Mouse (Mus musculus) heart, embryonic 16.5 days (tissue): ENCODE measurements at regions not wholly inside any gene's neighbourhood (a gene's known extent, or its start where the extent isn't known, plus 50 kb on each side); places are given as distances from the start of the nearest gene placed in this dataset.

Experiments
- ATAC-seq: fragments of 200-750 bp; cut with Nextera tagmentation; replicated peaks from 2 replicates; pipeline ENCODE4 v1.8.0; 2017; ENCODE audit warnings: moderate number of reproducible peaks; ENCODE audit not compliant: insufficient read depth, low FRiP score; ENCODE audit errors: extremely low read depth
- H3K27ac ChIP-seq: fragments of 300-500 bp; sonication (generic); 2 replicates; pipeline ENCODE4 v1.5.1; 2014; ENCODE audit warnings: mild to moderate bottlenecking, low read length, control low read depth, moderate library complexity
- H3K27me3 ChIP-seq: fragments of 300-500 bp; sonication (generic); 2 replicates; pipeline ENCODE4 v1.6.1; 2014; ENCODE audit warnings: low read length, mixed read lengths; ENCODE audit not compliant: control insufficient read depth, insufficient read depth
- H3K36me3 ChIP-seq: fragments of 300-500 bp; sonication (generic); 2 replicates; pipeline ENCODE4 v1.6.1; 2014; ENCODE audit not compliant: control insufficient read depth, insufficient read depth
- H3K4me1 ChIP-seq: fragments of 300-500 bp; sonication (generic); 2 replicates; pipeline ENCODE4 v1.6.1; 2014; ENCODE audit warnings: low read length, mixed read lengths; ENCODE audit not compliant: control insufficient read depth, insufficient read depth
- H3K4me2 ChIP-seq: fragments of 300-500 bp; sonication (generic); 2 replicates; pipeline ENCODE4 v1.6.1; 2014; ENCODE audit warnings: low read depth, mild to moderate bottlenecking, control low read depth, low read length
- H3K4me3 ChIP-seq: fragments of 300-500 bp; sonication (generic); 2 replicates; pipeline ENCODE4 v1.5.1; 2014; ENCODE audit warnings: mild to moderate bottlenecking, control low read depth, low read length
- H3K9ac ChIP-seq: fragments of 300-500 bp; sonication (generic); 2 replicates; pipeline ENCODE4 v1.6.1; 2014; ENCODE audit warnings: low read length, control low read depth
- H3K9me3 ChIP-seq: fragments of 300-500 bp; sonication (generic); replicated peaks from 2 replicates; pipeline ENCODE4 v1.6.1; 2016; ENCODE audit warnings: low read length; ENCODE audit not compliant: control insufficient read depth
- WGBS: fragments of 180-500 bp; shearing (Covaris S2); extraction: QIAGEN DNeasy Blood & Tissue Kit; methylation state at CpG from one replicate; pipeline ENCODE4 v1.1.7; 2014; 5-methylcytosine and 5-hydroxymethylcytosine counted together

DNA sequence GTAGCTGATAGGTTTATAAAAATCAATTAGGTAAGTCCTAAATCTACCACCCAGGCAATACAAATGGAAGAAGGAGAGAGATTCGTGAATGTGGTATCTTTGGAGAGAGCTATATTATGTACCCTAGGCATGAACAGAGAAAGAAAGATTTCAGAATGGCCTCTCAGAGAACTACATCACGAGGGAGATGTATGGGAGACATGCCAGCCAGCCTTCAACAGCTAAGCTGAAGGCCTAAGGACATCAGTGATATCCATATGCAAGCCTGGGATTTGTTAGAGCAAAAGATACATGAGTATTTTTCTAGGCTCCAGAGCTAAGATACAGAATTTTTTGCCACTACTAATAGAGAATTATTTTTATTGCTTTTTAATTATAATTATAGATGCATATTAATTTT is 2445.7 kb upstream of the 5930422O12Rik start:
- no peak overlapping the region for H3K9ac ChIP-seq
- 40% methylated on average over 2 of the region's 2 CpGs for WGBS

DNA sequence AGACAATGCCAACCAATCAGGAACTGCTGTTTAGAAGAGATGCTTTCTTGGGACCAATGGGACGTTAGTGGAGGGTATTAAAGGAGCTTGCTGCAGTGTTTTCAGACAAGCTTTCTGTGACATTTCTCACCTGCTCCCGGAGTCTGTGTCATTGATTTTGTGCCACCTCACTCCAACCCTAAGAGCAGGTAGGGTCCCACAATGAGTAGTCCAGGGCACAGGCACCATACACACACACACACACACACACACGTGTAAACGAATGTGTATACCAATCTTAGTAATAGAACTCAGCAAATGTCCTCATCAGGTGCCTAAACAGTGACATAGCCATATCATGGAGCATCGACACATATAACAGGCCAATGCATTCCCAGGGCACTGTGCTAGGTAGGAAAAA is 2440.5 kb upstream of the 5930422O12Rik start:
- Histone ChIP-seq H3K4me1 (no peaks in the 10 kb centered on the region), H3K27ac (no peak overlapping the region), H3K27me3 (no peaks in the 10 kb centered on the region), H3K36me3 (no peaks in the 10 kb centered on the region), H3K9ac (no peak overlapping the region), H3K9me3 (no peaks in the 10 kb centered on the region), H3K4me3 (no peak overlapping the region), H3K4me2 (no peak overlapping the region)
- ATAC-seq = no peak
- WGBS = 72% methylated on average over 5 of the region's 5 CpGs

More for the DNA sequence above, 2445.7 kb upstream of the 5930422O12Rik start:
- Histone ChIP-seq H3K4me3 (no peak overlapping the region), H3K4me1 (peaks cover 5% of the 10 kb centered on the region; the same call in 1 of the 2 replicates), H3K27me3 (no peaks in the 10 kb centered on the region), H3K27ac (no peak overlapping the region), H3K4me2 (no peak overlapping the region), H3K9me3 (no peaks in the 10 kb centered on the region), H3K36me3 (no peaks in the 10 kb centered on the region)
- ATAC-seq = peak; percentile 75

DNA sequence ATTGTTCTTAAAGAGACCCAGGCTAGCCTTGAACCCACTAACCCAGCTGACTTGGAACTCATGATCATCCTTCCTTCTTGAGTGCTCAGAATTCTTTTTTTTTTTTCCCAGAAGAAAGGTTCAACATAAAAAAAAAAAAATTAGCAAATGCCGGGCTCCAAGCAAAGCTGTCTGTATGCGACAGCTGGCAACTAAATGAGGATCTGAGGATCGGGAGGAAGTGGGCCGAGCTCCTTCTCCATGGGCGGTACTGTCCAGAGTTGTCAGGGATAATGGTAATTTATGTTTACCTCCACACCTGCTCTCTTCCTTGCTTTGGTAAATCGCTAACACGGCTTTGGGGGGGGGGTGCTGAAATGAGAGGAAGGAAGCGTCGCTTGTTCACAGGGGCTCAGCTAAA is 2429.9 kb upstream of the 5930422O12Rik start:
- H3K27ac ChIP-seq = no peak overlapping the region
- no peak overlapping the region for H3K4me3 ChIP-seq
- no peaks in the 10 kb centered on the region for H3K27me3 ChIP-seq
- no peaks in the 10 kb centered on the region for H3K36me3 ChIP-seq
- 0 out of 2 replicates have a peak, but pooled peaks cover 5% of the 10 kb centered on the region for H3K4me1 ChIP-seq
- no peak overlapping the region for H3K9ac ChIP-seq
- no peaks in the 10 kb centered on the region; the same call in 1 of the 2 replicates for H3K9me3 ChIP-seq
- H3K4me2 ChIP-seq = no peak overlapping the region
- WGBS = 74% methylated on average over 9 of the region's 9 CpGs
- no peak for ATAC-seq

DNA sequence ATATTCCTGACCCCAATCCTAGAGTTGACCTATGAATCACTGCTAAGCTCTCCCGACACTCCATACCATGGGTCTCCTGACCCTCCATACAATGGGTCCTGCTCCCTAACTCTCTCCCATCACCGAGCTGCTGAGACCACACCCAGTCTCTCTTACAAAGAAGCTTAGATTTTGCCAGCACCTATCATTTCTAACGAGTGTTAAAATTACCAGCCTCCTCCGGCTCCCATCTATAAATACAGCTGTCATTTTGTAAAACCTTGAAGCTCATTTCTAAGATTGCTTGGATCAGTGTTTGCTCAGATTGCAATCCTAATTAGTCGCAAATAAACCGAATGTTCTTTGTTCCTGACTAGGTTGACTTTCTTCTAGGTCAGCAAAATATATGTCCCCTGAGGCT is 2428.4 kb upstream of the 5930422O12Rik start:
- no peak for ATAC-seq
- no peaks in the 10 kb centered on the region; the same call in 1 of the 2 replicates for H3K9me3 ChIP-seq
- H3K36me3 ChIP-seq = no peaks in the 10 kb centered on the region
- H3K9ac ChIP-seq = no peak overlapping the region
- H3K27me3 ChIP-seq = no peaks in the 10 kb centered on the region
- no peak overlapping the region for H3K4me3 ChIP-seq
- no peak overlapping the region for H3K27ac ChIP-seq
- no peak overlapping the region for H3K4me2 ChIP-seq
- WGBS = 75% methylated on average over 6 of the region's 6 CpGs
- H3K4me1 ChIP-seq = 0 out of 2 replicates have a peak, but pooled peaks cover 5% of the 10 kb centered on the region

DNA sequence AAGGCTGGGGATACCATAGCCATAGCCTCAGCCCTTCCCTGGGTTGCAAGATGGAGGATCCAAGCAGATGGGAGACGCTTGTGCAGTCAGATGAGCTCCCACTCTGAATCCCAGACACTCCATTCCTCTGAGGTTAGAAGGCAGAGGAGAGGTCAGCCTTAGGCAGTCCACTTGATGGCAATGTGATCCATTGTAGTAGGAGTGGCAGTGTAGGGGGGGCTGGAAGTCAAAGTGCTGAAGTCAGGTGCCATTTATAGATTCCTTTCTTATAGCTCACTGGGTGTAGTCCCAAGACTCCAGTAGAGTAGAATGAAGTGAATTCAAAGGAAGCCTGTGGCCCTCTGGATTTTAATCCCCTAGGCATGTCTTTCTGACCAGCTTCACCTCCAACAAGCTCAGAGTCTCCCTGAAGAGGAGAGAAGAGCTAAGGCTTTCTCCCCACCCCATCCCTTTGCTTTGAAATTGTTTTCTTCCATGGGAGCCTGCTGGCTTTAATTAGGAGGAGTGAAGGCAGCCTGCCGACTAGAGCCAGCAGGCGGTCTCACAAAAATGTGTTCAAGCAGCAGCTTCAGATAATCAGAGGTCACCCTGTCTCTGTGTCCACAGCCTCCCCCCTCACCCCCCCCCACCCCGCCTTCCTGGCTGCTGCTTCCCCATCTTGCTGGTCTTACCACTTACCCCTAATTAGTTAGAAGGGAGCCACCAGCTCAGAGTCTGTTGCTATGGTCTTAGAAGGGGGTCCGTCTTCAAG is 2426.4 kb upstream of the 5930422O12Rik start:
- no peaks in the 10 kb centered on the region for H3K36me3 ChIP-seq
- peak; percentile 41 for ATAC-seq
- no peaks in the 10 kb centered on the region; the same call in 1 of the 2 replicates for H3K9me3 ChIP-seq
- 0 out of 2 replicates have a peak, but pooled peaks cover 5% of the 10 kb centered on the region for H3K4me1 ChIP-seq
- H3K9ac ChIP-seq = no peak overlapping the region
- WGBS = 26% methylated on average over 5 of the region's 5 CpGs
- H3K4me3 ChIP-seq = no peak overlapping the region
- H3K4me2 ChIP-seq = 0 out of 2 replicates have a peak overlapping the region, but pooled peaks have one; percentile 7
- no peaks in the 10 kb centered on the region for H3K27me3 ChIP-seq
- H3K27ac ChIP-seq = peak overlapping the region; percentile 72

DNA sequence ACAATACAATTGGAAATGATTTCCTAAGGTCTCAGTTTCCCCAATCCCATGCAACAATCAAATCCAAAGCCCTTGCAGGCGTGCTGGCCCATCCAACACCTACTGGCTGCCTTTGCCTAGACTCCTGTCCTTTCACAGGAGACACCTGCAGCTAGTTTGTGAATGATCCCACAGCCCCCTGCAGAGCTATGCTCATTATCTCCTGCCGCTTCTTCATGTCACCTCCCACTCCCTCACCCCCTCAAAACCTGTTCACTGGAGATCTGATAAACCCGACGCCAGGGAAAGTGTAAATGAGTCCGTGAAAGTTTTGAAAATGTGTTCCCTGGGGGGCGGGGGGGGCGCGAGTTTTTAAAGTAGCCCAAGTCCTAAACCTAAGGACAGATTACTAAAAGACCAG is 2420.2 kb upstream of the 5930422O12Rik start:
- no peaks in the 10 kb centered on the region for H3K27me3 ChIP-seq

DNA sequence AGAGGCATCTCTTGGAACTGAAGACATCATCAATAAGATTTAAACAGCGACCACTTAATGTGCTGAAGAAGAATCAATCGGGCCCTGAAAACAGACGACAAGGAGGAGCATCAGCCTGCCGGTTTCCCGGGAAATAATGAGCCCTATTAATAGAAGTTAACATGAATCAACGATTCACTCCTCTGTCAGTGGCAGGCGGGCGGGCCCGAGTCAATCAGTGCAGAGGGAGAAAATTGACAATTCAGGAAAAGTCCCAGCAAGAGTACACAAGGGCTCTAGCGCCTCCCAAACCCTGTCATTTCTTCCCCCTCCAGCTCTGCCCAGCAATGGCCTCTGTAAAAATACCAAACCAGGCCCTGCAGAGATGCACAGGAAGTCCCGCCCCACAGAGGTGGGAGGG is 2416.4 kb upstream of the 5930422O12Rik start:
- Histone ChIP-seq H3K4me1 (no peaks in the 10 kb centered on the region; the same call in 1 of the 2 replicates), H3K27ac (no peak overlapping the region), H3K9ac (no peak overlapping the region), H3K27me3 (no peaks in the 10 kb centered on the region), H3K36me3 (no peaks in the 10 kb centered on the region), H3K4me2 (no peak overlapping the region), H3K9me3 (no peaks in the 10 kb centered on the region; the same call in 1 of the 2 replicates), H3K4me3 (no peak overlapping the region)
- no peak for ATAC-seq
- 76% methylated on average over 11 of the region's 11 CpGs for WGBS

More for the DNA sequence above, 2420.2 kb upstream of the 5930422O12Rik start:
- no peak overlapping the region for H3K9ac ChIP-seq
- H3K36me3 ChIP-seq = no peaks in the 10 kb centered on the region
- H3K4me1 ChIP-seq = no peaks in the 10 kb centered on the region; the same call in 1 of the 2 replicates
- no peak overlapping the region for H3K27ac ChIP-seq
- no peak overlapping the region for H3K4me3 ChIP-seq
- no peaks in the 10 kb centered on the region; the same call in 1 of the 2 replicates for H3K9me3 ChIP-seq
- ATAC-seq = no peak
- WGBS = 46% methylated on average over 8 of the region's 8 CpGs
- H3K4me2 ChIP-seq = no peak overlapping the region

DNA sequence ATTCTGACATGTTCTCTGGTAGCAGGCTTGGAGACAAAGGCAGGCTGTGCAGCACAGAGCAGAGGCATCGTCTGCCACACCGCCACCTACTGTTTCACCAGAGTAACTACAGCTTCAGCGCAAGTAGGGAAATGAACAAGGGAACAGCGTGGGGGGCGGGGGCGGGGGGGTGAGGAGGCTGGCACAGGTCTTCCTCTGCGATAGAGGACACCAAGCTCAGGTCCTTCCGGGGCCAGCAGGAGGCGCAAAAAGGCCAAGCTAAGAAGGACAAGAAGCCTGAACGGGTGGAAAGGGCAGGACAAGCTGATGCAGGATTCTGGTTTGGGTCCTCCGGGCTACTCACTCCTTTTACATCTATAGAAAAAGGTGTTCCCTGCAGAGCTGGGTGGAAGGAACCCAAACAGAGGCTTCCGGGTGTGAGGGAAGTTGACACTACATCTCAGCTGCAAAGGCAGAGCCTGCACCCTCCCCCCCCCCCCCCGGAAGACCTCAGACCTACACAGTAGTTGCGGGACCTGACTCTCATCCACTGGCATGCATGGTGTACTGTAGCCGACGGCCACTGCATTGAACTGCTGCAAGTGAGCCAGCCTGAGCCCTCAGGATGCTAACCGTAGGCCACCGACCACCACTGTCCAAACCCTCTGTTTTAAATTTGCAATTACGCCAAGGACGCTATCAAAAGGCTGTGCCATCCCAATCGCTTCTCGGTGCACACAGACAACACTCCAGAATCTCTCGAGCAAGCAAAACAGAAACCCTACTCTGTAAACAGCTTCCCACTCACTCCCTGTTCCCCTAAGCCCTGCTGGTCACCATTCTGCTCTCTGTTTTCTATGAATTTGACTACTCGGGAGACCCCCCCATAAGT is 2396.6 kb upstream of the 5930422O12Rik start:
- peak; percentile 90 for ATAC-seq
- 7% methylated on average over 23 of the region's 24 CpGs for WGBS

More for the DNA sequence above, 2396.6 kb upstream of the 5930422O12Rik start:
- H3K36me3 ChIP-seq = no peaks in the 10 kb centered on the region
- H3K27me3 ChIP-seq = no peaks in the 10 kb centered on the region
- no peaks in the 10 kb centered on the region; the same call in 1 of the 2 replicates for H3K4me1 ChIP-seq
- no peaks in the 10 kb centered on the region for H3K9me3 ChIP-seq
- peak overlapping the region; percentile 79 for H3K4me2 ChIP-seq
- H3K27ac ChIP-seq = no peak overlapping the region
- peak overlapping the region; percentile 55 for H3K4me3 ChIP-seq
- H3K9ac ChIP-seq = peak overlapping the region; percentile 58; the same call in 1 of the 2 replicates
